Mouse (Mus musculus) ovary, postnatal 36 days (tissue): ENCODE measurements around the gene Gimap8.
"Not testable (repeated sequence)": the region's sequence is repeated elsewhere in the genome, so short reads cannot be mapped to it uniquely, and the experiment has no call there.

Source experiments
- DNase-seq: peaks from one replicate; pipeline ENCODE4 v3.0.0; 2022; ENCODE audit warnings: low spot score, mixed read lengths

Gene Gimap8

GRCm38 (mm10) chr6:48678391-48678790, 31.4 kb downstream of the Gimap8 start:
- DNase-seq, result no peak

DNA sequence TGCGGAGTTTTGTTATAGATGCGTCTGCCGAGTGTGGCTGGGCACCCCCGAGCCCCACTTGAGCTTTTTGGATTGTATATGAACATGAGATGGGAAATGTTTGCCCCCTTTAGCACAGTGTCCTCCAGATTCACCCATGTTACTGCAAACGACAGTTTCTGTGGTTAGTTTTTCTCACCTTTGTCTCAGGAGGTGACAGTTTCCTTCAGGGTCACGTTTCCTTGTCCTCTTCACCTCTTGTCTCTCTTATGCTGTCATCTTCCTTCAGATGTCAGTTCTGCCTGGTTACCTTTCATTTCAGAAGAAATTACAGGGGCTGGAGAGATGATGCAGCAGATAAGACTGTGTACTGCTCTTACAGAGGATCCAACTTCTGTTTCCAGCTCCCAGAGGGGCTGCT, 32.7 kb downstream of the Gimap8 start:
- no peak for DNase-seq

DNA sequence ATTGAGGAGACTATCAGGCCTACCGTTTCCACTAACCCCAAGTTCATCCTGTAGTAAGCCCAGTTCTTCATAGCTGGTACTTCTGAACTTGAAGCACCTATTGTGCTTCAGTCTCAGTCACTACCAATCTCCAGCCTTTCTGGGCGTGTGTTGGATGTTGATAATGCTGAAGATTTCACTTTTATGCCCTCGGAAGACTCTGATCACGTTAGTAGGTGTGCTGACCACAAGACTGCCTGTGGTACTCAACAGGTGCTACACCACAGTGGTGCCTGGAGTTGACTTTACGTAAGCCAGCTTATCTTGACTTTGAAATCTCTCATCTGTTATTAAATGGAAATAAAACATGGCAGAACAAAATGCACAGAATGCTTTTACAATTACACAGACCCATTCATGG, 33.4 kb downstream of the Gimap8 start:
- no peak for DNase-seq

- DNase-seq, result no peak
Measured at GRCm38 (mm10) chr6:48681472-48682090, 34.5 kb downstream of the Gimap8 start.

DNA sequence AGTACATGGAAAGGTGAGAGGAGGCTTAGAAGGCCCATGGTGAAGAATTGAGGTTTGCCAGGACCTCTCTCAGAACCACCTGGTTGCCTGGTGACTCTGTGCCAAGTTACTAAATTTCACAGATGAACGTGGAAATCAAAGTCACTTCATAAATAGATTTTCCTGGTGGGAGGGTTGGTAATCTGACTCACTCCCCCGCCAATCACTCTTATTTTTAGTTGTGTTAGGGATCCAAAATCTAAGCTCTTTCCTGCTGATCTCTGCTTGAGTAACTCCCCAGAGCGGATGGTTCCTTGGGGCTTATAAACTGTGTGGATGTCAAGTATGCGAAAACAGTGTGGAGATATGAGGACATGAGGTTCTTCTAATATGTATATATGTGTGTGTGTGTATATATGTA, 35.2 kb downstream of the Gimap8 start:
- no peak for DNase-seq

DNA sequence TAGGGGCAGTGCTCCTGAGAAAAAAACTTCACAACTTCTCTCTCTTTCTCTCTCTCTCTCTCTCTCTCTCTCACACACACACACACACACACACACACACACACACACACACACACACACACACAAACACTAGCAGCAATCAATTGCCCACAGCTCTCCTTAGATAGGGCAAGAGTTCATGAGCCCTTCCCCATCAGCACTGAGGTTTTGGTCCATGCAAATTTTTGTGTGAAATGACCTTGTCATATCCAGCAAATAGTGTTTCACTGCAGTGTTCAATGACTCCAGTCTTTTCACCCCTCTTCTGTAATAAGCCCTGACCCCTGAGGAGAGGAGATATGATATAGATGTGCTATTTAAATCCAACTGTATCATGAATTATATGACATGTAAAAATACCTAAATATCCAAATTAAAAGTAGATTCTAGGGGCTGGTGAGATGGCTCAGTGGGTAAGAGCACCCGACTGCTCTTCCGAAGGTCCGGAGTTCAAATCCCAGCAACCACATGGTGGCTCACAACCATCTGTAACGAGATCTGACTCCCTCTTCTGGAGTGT, 36.3 kb downstream of the Gimap8 start:
- DNase-seq, result not testable (repeated sequence)

GRCm38 (mm10) chr6:48684319-48684718, 37.3 kb downstream of the Gimap8 start, which contains the start of gene Gimap4:
Gene Gimap4 (plus strand): TSS chr6:48684549.
- DNase-seq, result no peak

GRCm38 (mm10) chr6:48684806-48685205, 37.8 kb downstream of the Gimap8 start:
- no peak for DNase-seq

- DNase-seq, result no peak
Measured at GRCm38 (mm10) chr6:48685251-48685650, 38.2 kb downstream of the Gimap8 start.

DNA sequence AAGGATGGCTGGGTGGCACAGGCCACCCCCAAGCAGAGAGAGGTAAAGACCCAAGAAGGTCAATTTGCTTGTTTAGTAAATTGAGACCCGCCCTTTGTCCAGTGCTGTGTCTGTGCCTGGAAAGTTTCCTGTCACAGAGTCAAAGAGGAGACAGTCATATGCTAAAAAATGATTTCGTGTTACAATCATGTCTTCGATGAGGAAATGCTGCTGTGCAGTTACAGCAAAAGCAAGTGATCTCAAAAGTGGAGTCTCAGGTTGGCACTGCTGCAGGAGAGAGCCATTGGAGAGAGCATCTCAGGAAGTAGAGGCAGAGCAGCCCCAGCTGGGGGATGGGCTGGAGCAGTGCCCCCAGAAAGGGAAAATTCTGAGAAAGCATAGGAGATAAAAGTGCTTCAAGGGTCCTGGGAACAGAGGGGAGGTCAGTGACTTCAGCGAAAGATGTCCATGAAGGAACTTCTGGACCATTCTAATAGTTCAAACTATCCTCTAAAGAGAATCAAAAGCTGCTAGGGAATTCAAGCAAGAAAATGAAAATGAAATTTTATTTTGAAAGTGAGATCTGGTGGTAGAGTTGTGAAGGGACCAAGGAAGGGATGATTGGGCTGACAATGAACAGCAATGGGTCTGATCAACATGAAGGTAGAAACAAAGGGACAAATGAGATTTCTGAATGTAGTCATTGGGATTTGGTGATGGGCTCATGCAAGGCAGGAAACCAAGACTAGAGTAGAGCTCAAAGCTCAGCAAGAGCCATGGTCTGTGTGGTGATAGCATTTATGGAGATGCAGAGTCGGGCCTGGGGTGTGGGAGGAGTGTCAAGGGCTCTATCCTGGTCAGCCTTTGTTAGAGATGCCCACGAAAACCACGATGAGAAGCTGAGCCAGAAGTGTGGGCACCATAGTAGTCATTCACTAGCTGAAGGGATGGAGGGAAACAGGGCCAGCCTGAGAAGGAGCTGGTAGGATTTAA, 38.9 kb downstream of the Gimap8 start:
- no peak for DNase-seq

DNA sequence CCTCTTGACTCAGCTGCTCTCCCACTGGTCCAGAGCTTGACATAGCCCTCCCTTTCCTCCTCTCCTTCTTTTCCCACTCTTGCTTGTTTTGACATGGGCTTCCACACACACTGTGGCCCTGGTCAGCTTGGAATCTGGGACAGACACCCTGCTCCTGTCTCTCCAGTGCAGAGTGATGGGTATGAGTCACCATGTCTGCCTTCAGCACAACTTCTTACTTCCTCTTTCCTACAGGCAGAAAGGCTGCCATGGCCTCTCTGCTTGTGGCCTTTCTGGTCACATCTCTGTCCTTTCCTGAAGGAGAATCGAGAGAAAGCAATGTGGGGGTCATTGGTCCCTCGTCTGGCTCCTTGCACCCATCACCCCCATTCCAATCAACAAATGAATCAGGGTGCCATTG, 40.0 kb downstream of the Gimap8 start:
- DNase-seq, result no peak

GRCm38 (mm10) chr6:48689320-48689719, 42.3 kb downstream of the Gimap8 start:
- DNase-seq, result no peak

- DNase-seq, result no peak
Measured at GRCm38 (mm10) chr6:48692962-48693361, 45.9 kb downstream of the Gimap8 start.

DNA sequence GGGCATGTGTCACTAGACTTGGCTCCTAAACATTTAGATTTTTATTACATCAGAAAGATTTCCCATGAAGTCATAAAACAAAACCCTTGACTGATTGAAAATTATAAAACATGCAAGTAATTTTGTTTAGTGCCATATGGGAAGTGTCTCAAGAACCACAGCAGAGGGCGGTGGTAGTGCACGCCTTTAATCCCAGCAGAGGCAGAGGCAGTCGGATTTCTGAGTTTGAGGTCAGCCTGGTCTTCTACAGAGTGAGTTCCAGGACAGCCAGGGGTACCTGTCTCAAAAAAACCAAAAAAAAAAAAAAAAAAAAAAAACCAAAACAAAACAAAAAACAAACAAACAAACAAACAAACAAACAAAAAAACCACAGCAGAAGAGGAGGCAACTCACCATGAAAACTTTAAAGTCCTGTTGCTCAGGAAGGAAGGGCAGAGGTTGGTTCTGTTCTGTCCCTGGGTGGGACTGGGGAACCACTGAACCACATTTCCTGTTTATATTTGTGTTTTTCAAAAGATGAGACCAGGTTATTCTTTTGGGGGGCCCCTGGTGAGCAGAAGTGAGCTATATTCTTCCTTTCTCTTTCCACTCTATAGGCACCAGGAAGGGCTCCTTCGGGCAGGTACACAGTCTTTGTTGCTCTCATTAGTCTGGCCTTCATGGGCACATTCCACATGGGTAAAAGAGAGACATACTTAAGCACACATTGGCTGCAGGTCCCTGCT, 50.0 kb downstream of the Gimap8 start:
- DNase-seq, result no peak

- DNase-seq, result no peak
Measured at GRCm38 (mm10) chr6:48697555-48697930, 50.5 kb downstream of the Gimap8 start.

DNA sequence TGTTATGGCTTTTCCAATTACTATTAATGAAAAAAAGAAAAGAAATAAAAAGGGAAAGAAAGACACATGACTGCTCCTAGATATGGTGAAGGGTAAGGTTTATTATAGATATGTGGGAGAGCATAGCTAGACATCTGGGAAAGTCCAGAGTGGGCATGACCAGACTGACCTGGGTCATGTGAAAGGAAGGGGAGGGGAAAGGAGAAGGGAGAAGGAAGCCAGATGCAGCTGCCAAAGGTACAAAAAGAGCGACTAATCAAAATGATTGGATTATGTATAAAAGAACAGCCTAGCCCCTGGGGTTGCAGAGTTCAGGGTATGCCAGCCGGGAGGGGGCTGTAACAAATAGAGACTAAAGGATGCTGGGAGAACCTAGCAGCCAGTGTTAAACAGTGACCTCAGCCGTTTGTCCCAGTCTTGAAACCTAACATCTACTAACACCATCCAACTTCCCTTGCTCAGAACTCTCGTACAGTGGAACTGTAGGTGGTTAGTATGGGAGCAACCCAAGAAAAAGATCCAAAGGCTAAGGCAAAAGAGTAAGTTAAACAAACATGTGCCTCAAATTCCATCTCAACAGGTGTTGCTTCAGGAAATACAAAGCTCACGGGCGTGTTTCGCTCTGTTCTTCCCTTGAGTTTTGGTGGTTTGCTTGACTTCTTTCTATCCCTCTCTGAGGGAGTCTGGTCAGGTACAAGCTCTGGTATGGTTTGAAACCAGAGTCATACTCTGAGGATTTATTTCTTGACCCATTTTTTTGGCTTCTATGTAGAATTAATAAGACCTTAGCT, 51.2 kb downstream of the Gimap8 start:
- no peak for DNase-seq

DNA sequence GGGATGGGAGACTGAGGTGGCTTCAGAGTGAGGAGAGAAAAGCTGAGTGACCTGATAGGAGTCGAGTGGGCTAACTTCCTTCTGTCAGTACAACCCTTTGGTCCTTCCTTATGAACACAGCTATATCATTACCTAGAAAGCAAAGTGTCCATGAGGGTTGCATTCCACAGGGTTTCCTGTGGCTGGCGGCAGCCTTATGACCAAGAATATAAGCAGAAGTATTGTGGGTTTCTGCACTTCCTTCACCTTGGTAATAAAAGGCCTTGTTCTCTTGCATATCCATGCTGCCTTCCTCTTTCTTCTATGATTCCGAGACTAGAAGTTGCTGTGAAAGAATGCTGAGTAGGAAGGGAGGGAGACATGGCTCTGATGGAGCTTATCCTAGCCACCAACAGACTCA, 51.9 kb downstream of the Gimap8 start:
- no peak for DNase-seq

DNA sequence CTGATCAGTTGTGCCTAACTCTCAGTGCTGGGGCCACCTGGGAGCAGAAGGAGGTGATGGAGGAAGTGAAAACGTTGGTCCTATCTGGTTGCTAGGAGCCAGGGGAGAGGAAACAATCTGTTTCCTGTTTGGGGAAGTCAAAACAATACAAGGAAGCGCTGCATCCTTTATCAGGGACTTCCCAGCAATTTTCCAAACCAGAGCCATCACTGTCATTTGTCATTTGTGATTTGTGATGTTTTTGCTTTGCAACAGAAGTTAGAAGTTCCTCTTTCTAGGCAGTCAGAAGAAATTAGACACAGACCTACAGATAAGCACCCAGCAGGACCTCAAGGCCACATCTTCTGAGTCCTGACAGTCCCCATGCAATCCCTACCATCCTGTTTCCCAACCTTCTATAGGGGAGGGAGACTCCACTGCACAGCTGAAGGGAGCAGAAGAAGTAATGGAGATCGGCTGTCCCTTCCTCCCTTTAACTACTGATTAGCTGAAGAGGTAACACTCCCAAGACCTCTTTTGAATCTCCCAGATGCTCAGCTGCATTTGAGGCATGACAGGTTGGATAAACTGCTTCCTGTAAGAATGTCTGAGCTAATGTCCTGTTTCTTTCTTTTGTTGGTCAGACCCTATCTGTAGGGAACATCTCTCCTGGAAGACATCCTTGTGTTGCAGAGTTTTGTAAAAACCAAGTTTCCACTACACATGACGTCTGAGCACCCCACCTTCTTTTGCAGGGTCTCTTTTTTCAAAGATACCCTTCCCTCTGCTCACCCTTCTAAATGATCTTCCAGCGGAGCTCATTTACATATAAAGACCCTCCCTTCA, 53.4 kb downstream of the Gimap8 start:
- no peak for DNase-seq

DNA sequence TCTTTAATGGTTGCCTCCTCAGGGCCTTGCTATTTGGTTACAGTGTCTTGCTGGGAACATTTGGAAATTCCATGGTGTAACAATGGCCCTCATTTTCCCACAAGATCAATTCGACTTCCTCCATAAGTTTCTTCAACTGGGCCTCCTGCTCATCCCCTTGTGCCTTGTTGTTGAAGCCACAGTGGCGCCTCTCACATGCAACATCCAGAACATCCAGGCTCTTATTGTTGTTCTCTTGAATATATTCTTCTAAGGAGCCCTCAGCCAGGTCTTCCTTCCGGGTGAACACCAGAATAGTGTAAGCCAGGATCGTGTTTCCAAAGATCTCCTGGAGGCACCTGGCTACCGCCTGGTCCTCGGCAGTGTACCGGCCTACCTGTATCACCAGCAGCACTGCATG, 55.1 kb downstream of the Gimap8 start:
- DNase-seq, result no peak

GRCm38 (mm10) chr6:48702601-48703000, 55.6 kb downstream of the Gimap8 start:
- DNase-seq, result no peak

GRCm38 (mm10) chr6:48704146-48704545, 57.1 kb downstream of the Gimap8 start:
- no peak for DNase-seq
